Mouse (Mus musculus): ENCODE results near the gene Camk1d.

DNA sequence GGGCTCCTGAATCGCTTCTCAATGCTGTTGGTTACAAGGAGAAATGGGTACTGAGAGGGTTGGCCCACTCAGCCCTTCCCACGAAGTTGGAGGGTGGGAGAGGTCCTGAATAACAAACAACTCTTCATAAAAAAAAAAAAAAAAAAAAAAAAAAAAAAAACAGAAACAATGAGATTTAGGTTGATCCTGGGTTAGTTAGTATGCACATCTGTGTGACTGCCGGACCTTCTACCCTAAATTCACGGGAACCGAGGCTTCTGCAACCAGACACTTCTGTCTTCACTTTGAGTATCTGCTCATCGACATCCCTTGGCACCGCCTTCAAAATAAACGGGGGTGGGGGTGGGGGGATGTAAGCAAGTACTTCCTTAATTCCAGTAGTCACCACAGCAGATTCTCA is 32.4 kb downstream of the Camk1d start:
- TF ChIP-seq POLR2A (IDR thresholded peaks at IDR 0.05; ENCODE audit: control insufficient read depth, extremely low read depth, insufficient read depth, low read length, poor library complexity) (no peak), CTCF (IDR thresholded peaks at IDR 0.05; ENCODE audit: borderline replicate concordance, control insufficient read depth, extremely low read depth, insufficient read depth, low read length, poor library complexity) (no peak)
